Mouse (Mus musculus): ENCODE results near the gene 1110004F10Rik. TPM values are rescaled to one million over a fixed set of nuclear protein-coding genes. Genes with fewer than 3 reads are reported as not detected.
"Not testable (repeated sequence)": the region's sequence is repeated elsewhere in the genome, so short reads cannot be mapped to it uniquely, and the experiment has no call there.

The 1110004F10Rik gene
- total RNA-seq, 2 experiments from 2014 or later: 48.7 to 53.2 TPM

GRCm38 (mm10) chr7:116040470-116041019, 1.3 kb downstream of the 1110004F10Rik start:
- intact Hi-C loops (cut with DNase I; ENCODE audit: low total_unique reads): loop anchor here (2.0 kb wide), 1 partner anchor 826 kb away; no protein-coding TSS in a partner anchor

GRCm38 (mm10) chr7:116060739-116061138, 21.5 kb downstream of the 1110004F10Rik start:
- intact Hi-C loops (cut with DNase I; ENCODE audit: low total_unique reads): no loop called here
- DNase-seq: no peak

More at GRCm38 (mm10) chr7:116040470-116041019, 1.3 kb downstream of the 1110004F10Rik start:
- DNase-seq: no peak

GRCm38 (mm10) chr7:116084366-116084765, 45.2 kb downstream of the 1110004F10Rik start, which contains the start of gene Gm4353:
Gene Gm4353, minus strand, starts transcription at chr7:116084635.
- DNase-seq; intact Hi-C loops (cut with DNase I; ENCODE audit: low total_unique reads): not testable (repeated sequence)

- peak; percentile 93 for DNase-seq
- intact Hi-C loops (cut with DNase I; ENCODE audit: low total_unique reads): no loop called here
These were observed 53.7 kb downstream of the 1110004F10Rik start for GRCm38 (mm10) chr7:116092710-116093465.

- DNase-seq: no peak
- intact Hi-C loops (cut with DNase I; ENCODE audit: low total_unique reads): no loop called here
These were observed 54.3 kb downstream of the 1110004F10Rik start for GRCm38 (mm10) chr7:116093466-116093850.

- intact Hi-C loops (cut with DNase I; ENCODE audit: low total_unique reads): no loop called here
- DNase-seq: no peak
These were observed 60.8 kb downstream of the 1110004F10Rik start for GRCm38 (mm10) chr7:116099952-116100528.

- intact Hi-C loops (cut with DNase I; ENCODE audit: low total_unique reads): no loop called here
- no peak for DNase-seq
These were observed 63.9 kb downstream of the 1110004F10Rik start for GRCm38 (mm10) chr7:116103091-116103490.

GRCm38 (mm10) chr7:116110661-116111060, 71.5 kb downstream of the 1110004F10Rik start:
- intact Hi-C loops (cut with DNase I; ENCODE audit: low total_unique reads): no loop called here

GRCm38 (mm10) chr7:116111546-116111945, 72.3 kb downstream of the 1110004F10Rik start:
- intact Hi-C loops (cut with DNase I; ENCODE audit: low total_unique reads): no loop called here
- DNase-seq: no peak

More at GRCm38 (mm10) chr7:116110661-116111060, 71.5 kb downstream of the 1110004F10Rik start:
- DNase-seq: no peak

- no peak for DNase-seq
- intact Hi-C loops (cut with DNase I; ENCODE audit: low total_unique reads): no loop called here
These were observed 76.2 kb downstream of the 1110004F10Rik start for GRCm38 (mm10) chr7:116115216-116115930.

- intact Hi-C loops (cut with DNase I; ENCODE audit: low total_unique reads): no loop called here
- DNase-seq: no peak
These were observed 76.8 kb downstream of the 1110004F10Rik start for GRCm38 (mm10) chr7:116115991-116116390.

- DNase-seq: no peak
- intact Hi-C loops (cut with DNase I; ENCODE audit: low total_unique reads): no loop called here
These were observed 80.2 kb downstream of the 1110004F10Rik start for GRCm38 (mm10) chr7:116119306-116119857.

GRCm38 (mm10) chr7:116120737-116121136, 81.5 kb downstream of the 1110004F10Rik start:
- intact Hi-C loops (cut with DNase I; ENCODE audit: low total_unique reads): no loop called here
- no peak for DNase-seq

GRCm38 (mm10) chr7:116121202-116121601, 82.0 kb downstream of the 1110004F10Rik start:
- intact Hi-C loops (cut with DNase I; ENCODE audit: low total_unique reads): no loop called here
- DNase-seq: no peak

- intact Hi-C loops (cut with DNase I; ENCODE audit: low total_unique reads): no loop called here
- no peak for DNase-seq
These were observed 83.9 kb downstream of the 1110004F10Rik start for GRCm38 (mm10) chr7:116122981-116123596.

GRCm38 (mm10) chr7:116123597-116123985, 84.4 kb downstream of the 1110004F10Rik start:
- intact Hi-C loops (cut with DNase I; ENCODE audit: low total_unique reads): no loop called here
- DNase-seq: no peak

- intact Hi-C loops (cut with DNase I; ENCODE audit: low total_unique reads): no loop called here
These were observed 84.9 kb downstream of the 1110004F10Rik start for GRCm38 (mm10) chr7:116124057-116124456.

GRCm38 (mm10) chr7:116125671-116126070, 86.5 kb downstream of the 1110004F10Rik start:
- DNase-seq: no peak
- intact Hi-C loops (cut with DNase I; ENCODE audit: low total_unique reads): no loop called here

More at GRCm38 (mm10) chr7:116124057-116124456, 84.9 kb downstream of the 1110004F10Rik start:
- no peak for DNase-seq

GRCm38 (mm10) chr7:116127052-116127451, 87.9 kb downstream of the 1110004F10Rik start:
- intact Hi-C loops (cut with DNase I; ENCODE audit: low total_unique reads): no loop called here
- no peak for DNase-seq
